Mouse (Mus musculus): Measurements from ENCODE around the gene Phldb3.
A peak's percentile ranks its signal among the peaks of the same experiment; 100 is the strongest.

Phldb3 gene

GRCm38 (mm10) chr7:24610144-24610878, at the start of gene Phldb3:
Gene Phldb3 (plus strand): TSS chr7:24610763.
- peak; percentile 77 for DNase-seq

- no peak for DNase-seq
Observed at GRCm38 (mm10) chr7:24561450-24561849, 49.1 kb upstream of the Phldb3 start.

GRCm38 (mm10) chr7:24563191-24563836, 47.2 kb upstream of the Phldb3 start:
- no peak for DNase-seq

- DNase-seq = no peak
Observed at GRCm38 (mm10) chr7:24563837-24564206, 46.7 kb upstream of the Phldb3 start.

- peak; percentile 57 to 59 for DNase-seq
Observed at GRCm38 (mm10) chr7:24564607-24565265, 45.8 kb upstream of the Phldb3 start.

GRCm38 (mm10) chr7:24565627-24566026, 44.9 kb upstream of the Phldb3 start:
- no peak for DNase-seq

GRCm38 (mm10) chr7:24566206-24566605, 44.4 kb upstream of the Phldb3 start:
- no peak for DNase-seq

GRCm38 (mm10) chr7:24568512-24568911, 42.1 kb upstream of the Phldb3 start:
- no peak for DNase-seq

GRCm38 (mm10) chr7:24571071-24571470, 39.5 kb upstream of the Phldb3 start:
- DNase-seq = no peak

GRCm38 (mm10) chr7:24572455-24572854, 38.1 kb upstream of the Phldb3 start:
- DNase-seq = no peak

- no peak for DNase-seq
Observed at GRCm38 (mm10) chr7:24574224-24574796, 36.3 kb upstream of the Phldb3 start.

GRCm38 (mm10) chr7:24577811-24578210, 32.8 kb upstream of the Phldb3 start:
- no peak for DNase-seq

- DNase-seq = no peak
Observed at GRCm38 (mm10) chr7:24584876-24585275, 25.7 kb upstream of the Phldb3 start.

- no peak for DNase-seq
Observed at GRCm38 (mm10) chr7:24585995-24586394, 24.6 kb upstream of the Phldb3 start.

GRCm38 (mm10) chr7:24586828-24587227, 23.7 kb upstream of the Phldb3 start:
- no peak for DNase-seq

- no peak for DNase-seq
Observed at GRCm38 (mm10) chr7:24587330-24588105, 23.0 kb upstream of the Phldb3 start, which contains the start of the genes Ethe1 and Zfp575. Gene Ethe1 (plus strand): TSS chr7:24587543. Gene Zfp575 (minus strand): TSS chr7:24587641.

GRCm38 (mm10) chr7:24588336-24588735, 22.2 kb upstream of the Phldb3 start:
- peak; percentile 75 to 87 for DNase-seq

GRCm38 (mm10) chr7:24591735-24592134, 18.8 kb upstream of the Phldb3 start:
- DNase-seq = no peak

- no peak for DNase-seq
Observed at GRCm38 (mm10) chr7:24592163-24592562, 18.4 kb upstream of the Phldb3 start.

- no peak for DNase-seq
Observed at GRCm38 (mm10) chr7:24592781-24593180, 17.8 kb upstream of the Phldb3 start.

- DNase-seq = peak; percentile 75 to 76
Observed at GRCm38 (mm10) chr7:24593621-24594308, 16.8 kb upstream of the Phldb3 start.

GRCm38 (mm10) chr7:24594309-24594803, 16.2 kb upstream of the Phldb3 start:
- DNase-seq = no peak

Data from lung, adult 18-20 months (tissue).